Mouse (Mus musculus): Measurements from ENCODE around the gene Lyl1.
A peak's percentile ranks its signal among the peaks of the same experiment; 100 is the strongest.

The Lyl1 gene

DNA sequence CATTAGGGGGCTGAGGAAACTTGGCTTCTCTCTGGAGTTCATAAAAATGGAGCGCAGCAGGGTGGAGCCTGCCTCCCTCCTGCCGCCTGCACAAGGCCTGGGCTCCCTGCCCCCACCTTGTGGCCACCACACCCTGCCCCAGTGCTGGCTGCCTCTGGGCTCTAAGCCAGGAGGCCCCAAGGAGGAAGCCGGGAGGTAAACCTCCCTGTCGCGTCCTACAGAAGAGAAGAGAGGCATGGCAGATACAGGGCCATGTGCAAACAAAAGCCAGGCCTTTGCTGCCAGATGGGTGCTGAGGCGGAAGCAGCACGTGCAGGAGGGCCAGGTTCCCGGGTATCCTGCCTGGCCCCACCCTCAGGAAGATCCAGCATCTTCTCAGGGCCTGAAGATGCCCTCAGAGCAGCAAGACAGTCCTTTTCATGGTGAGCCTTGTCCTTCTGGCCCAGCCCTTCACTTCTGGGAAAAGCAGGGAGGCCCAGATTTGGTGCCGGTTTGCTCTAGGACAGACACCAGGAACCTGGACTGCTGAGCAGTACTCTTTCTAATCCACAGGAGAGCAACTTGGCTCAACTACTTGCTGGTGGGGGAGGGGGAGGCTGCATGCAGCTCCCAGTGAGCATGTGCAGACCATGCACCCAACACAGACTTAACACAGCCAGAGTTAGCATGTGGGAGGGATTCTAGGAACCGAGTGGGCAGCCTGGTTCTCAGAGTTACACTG lies 21.8 kb downstream of the Lyl1 start, which contains the start of gene G430095P16Rik:
Gene G430095P16Rik, plus strand, starts transcription at position 158 of the 721 bp plus-strand sequence.
- peak; percentile 74 for DNase-seq (ENCODE audit: low spot score)

GRCm38 (mm10) chr8:84723571-84723900 lies 22.3 kb downstream of the Lyl1 start:
- DNase-seq (ENCODE audit: low spot score), result no peak

DNA sequence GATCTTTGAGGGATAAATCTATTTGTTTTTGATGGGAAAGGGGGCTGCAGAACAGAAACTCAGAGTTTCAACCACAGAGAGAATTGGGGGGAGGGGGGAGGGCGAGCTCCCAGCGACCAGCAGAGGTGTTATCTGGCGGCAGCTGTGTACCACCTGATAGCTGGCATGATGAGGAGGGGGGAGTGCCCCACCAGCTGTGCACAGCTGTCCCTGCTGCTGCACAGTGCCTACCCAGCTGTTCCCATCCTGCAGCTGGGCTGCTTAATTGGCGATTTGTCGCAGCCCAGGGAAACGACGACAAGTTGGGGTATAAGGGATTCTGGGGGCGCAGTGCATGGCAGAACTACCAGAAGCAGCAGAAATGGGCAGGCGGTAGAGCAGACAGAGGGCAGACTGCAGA lies 23.4 kb downstream of the Lyl1 start:
- DNase-seq (ENCODE audit: low spot score), result no peak

DNA sequence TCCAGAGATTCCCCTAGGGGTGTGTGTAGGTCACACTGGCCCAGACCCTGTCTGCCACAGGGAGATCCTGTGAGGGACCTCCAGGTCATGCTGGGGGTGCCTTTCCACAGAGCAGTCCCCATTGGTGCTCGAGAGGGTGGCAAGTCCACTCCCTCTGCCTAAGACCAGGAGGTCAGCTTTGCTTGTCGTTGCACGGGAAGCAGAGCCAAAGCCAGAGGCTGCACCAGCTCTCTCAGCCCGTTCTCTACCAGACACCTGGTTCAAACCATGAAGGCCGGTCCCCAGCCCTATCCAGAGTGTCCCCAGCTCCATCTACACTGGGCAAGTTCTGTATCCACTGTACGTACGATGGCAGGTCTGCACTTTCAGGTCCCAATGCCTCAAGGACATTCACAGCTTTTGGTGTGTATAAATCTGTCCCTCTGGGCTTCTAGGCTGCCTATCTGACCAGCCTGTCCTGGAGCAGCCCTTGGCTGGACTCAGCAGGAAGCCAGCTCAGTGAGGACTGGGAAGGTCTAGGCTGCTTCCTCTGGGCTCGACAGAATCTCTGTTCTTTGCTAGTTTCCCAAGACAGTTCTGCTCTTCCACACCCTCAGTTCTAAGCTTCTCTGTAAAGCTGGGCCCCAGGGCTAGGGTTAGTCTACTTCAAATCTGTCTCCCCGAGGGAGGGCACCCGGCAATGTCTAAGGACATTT lies 24.1 kb downstream of the Lyl1 start:
- no peak for DNase-seq (ENCODE audit: low spot score)

GRCm38 (mm10) chr8:84725941-84726259 lies 24.6 kb downstream of the Lyl1 start:
- DNase-seq (ENCODE audit: low spot score), result no peak

- DNase-seq (ENCODE audit: low spot score), result no peak
Observed at GRCm38 (mm10) chr8:84728474-84728873, 27.2 kb downstream of the Lyl1 start.

DNA sequence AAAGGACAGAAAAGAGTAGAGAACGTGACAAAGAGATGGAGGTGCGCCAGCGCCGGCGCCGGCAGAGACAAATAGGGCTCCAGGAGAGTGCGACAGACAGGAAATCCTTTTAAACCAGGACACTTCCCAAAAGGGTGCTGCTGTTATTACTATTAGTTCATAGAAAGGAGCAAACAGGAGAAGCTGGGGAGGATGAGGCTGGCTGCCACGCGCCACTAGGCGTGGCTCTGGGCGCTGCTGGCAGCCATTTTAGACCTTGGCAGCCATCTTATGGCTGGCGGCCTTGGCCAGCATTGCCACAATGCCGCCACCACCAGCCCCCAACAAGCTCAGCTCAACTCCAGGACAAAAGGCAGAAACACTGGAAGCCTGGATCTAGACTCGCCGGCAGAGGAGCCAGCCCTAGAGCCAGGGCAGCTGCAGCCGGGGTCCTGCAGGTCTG lies 28.7 kb downstream of the Lyl1 start:
- DNase-seq (ENCODE audit: low spot score), result no peak

DNA sequence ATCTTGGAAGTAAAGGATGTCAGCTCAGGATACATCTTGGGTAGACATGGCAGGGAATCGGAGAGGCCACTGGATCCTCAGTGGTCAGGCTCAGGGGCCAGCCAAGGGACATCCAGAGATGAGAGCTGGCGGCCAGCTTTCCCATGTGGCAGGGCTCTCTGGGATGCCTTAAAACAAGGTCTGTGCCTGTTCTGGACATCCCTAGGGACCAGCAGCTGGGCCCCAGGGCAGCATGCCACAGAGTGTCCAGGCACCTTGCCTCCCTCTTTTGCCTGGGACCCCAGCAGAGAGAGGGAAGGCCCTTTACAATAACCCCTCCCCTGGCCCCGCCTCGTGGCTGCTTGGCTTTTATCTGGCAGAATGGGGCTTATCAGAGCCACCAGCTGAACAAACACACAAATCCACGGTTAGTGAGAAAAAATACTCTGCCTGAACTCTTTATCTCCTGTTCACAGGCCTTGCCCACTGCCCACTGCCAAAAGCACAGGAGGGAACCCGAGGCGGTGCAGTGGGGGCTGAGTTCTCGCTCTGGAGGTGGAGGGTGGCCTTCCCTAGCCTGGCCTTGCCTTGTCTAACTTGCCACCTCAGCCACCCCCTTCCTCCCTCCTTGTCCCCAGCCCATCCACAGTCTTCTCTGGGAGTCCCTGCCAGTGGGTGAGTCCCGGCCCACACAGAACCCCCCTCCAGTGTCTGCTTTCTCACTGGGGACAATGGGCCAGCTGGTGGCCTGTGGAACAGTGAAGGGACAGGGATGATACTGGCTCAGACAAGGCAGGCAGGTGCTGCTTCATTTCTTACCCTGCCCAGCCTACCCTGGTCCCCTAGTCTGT lies 29.5 kb downstream of the Lyl1 start:
- DNase-seq (ENCODE audit: low spot score), result peak; percentile 53

DNA sequence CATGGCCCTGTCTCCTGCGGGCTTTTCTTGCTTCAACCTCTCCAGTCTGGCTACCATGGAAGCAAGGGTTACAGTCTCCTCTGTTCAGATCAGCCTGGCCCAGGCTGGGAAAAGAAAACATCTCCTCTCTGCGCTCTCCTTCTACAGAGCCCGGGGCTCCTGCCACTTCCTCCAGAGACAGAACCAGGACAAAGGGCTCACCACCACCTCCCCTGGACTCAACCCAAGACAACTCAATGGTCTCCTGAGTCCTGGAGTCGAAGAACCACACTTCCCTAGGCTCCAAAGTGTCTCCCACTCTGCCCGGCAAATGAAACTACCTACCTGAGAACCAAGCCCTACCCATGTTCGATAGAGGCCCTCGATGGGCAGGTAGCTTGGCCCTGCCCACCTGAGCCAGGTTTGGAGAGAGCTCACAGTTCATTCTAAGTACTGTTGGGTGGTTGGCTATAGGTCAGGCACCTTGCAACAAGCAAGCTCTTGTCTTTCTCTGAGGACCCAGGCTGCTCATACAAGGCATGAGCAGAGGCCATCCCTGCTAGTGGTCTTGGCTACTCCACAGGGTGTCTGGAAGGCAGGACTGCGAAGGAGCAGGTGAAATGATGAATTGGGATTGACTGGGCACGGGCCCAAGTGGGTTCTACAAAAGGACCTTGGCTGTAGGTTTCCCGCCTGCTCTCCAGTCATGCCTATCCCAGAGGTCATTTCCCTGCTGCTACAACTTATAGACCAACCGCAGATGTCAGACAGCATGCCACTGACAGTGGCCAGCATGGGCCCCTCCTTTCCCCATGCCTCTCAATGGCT lies 30.3 kb downstream of the Lyl1 start:
- DNase-seq (ENCODE audit: low spot score), result no peak

DNA sequence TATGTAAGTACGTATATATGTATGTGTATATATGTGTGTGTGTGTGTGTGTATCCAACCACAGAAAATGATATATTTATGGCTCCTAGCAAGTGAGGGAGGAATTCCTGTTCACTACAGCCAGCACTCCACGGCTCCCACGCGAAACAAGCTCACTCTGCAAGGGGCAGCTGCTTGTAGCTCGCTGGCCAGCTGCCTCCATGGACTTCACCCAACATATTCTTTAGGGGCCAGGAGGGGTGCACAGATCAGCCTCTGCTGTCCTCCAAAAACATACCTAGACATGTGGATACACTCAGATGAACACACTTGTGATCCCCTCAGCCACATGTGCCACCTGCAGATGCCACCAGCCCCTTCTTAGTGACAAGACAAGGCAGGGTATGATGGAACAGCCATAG lies 31.3 kb downstream of the Lyl1 start:
- no peak for DNase-seq (ENCODE audit: low spot score)

- no peak for DNase-seq (ENCODE audit: low spot score)
Observed at GRCm38 (mm10) chr8:84732996-84733395, 31.7 kb downstream of the Lyl1 start.

DNA sequence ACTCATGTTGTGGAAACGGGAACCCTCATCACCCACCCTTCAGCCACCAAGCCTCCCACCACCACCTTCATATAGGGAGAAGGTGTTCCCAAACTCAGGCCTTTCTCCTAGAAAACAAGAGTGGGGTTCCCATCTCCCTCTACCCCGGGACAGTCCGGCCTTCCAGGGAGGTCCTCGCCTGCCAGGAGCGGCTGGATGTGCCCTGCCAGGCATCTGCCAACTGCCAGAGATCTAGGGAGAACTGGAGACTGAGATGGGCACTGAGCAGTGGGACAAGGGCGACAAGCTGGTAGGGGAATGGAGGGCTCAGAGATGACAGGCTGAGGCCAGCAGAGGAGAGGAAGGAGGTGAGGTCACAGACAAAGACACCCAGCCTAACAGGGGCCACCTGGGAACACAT lies 32.7 kb downstream of the Lyl1 start:
- DNase-seq (ENCODE audit: low spot score), result no peak

DNA sequence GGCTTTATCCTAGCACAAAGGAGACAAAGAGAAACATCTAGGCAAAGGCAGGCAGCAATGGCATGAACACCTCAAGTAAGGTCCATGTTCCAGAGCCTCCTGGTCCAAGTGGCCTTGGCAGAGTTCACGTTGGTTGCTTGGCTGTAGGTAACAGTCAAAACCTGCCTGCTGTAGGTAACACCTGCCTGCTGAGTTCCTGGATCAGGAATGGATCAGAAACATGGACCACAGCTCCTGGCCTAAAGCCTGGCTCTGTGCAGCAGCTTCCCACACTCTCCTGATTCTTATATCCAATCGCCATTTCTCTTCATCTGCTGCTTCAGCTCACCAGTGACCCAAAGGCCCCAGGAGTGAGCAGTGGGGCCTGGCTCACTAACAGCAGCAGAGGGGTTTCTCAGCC lies 33.4 kb downstream of the Lyl1 start:
- DNase-seq (ENCODE audit: low spot score), result no peak

- no peak for DNase-seq (ENCODE audit: low spot score)
Observed at GRCm38 (mm10) chr8:84735597-84735996, 34.3 kb downstream of the Lyl1 start.

DNA sequence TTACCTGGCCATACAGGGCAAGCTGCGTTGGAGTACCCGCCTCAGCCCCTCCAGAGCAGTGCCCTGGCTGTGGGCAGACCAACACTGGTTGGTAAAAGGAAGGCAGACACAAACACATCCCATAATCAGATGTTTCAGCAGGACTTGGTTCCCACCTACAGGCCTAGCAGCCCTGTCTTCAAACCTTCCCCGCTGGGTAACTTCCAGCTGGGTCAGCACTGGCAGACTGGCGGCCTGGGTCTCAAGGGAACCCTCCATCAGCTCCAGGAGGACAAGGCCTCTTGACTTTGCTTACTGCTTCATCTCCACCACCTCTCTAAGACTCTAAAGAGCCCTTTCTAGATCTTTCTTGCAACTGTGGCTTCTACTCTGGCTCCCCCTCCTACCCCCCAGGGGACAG lies 35.3 kb downstream of the Lyl1 start:
- DNase-seq (ENCODE audit: low spot score), result no peak

DNA sequence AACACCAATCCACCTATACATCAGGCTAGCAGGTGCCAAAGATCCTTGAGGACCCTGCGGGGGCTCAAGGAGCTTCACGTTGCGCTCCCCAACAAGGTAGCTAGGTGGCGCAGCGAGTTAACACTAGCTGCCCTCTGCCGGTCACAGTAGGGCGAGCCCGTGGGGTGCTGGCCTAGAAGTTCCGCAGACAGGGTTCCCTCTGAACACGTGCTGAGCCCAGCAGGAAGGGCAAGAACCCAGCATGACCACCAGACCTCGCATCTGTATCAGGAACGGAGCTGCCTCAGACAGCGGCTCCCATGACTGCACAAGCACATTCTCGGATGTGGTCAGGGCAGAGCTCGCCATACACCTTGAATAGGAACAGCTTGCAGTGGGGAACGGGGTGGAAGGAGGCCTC lies 36.4 kb downstream of the Lyl1 start:
- DNase-seq (ENCODE audit: low spot score), result peak; percentile 52

GRCm38 (mm10) chr8:84738266-84738665 lies 37.0 kb downstream of the Lyl1 start:
- no peak for DNase-seq (ENCODE audit: low spot score)

- DNase-seq (ENCODE audit: low spot score), result no peak
Observed at GRCm38 (mm10) chr8:84738715-84739400, 37.6 kb downstream of the Lyl1 start.

DNA sequence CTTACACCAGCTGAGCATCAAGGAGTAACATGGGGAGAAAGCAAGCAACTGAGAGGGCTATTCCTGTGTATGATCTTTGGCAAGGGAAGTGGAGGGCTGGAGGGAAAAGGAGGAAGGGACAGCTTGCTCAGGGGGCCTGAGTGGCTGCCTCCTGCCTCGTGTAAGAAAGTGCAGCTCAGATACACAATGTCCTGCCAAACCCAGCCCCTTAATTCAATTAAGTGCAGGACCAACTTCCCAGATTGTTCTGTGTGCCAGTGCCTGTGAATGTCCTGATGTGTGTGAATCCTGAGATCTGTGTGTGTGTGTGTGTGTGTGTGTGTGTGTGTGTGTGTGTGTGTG lies 38.1 kb downstream of the Lyl1 start:
- no peak for DNase-seq (ENCODE audit: low spot score)

DNA sequence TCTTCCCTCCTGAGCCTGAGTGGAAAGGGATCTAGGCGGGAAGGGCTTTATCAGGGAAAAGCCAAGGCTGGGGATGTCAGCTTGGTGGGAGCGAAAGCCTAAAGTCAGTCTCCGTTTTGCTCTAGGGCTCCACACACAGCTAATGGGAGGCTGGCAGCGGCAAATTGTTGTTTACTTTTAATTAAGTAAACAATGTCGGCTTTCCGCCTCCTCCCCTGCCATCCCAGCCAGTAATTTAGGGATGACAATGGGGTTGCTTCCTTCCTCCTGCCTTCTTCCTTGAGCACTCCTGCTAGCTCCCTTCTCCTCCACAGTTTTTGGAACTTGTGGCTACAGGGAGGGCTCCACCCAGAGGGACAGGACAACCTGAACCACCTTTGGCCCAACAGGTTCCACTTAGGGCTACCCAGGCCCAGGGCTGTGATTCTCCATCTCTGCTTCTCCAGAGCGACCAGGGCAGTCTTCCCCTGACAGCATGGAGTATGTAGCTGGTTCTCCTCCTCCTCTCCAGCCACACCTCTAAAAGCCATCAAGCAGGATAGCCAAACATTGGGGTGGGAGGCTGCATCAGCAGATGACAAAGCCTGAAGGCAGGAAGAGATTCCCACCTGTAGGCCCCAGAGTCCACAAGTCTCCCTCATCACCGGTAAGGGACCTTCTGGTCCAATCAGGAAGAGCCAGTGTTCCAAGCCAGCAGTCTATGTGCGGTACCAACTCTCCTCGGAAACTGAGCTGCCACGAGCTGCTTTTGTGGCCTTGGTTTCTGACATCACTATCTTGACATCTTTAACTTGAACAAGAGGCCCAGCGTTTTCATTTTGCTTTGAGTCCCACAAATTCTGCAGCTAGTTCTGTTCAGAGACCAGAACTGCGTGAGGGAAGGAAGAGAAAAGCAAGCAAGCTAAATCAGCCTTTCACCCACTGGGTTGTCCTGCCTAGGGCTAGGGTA lies 39.9 kb downstream of the Lyl1 start:
- no peak for DNase-seq (ENCODE audit: low spot score)

Measured in ovary, adult 18-20 months (tissue).